Mouse (Mus musculus) ES-E14 (cell line): ENCODE results near the gene Iqgap2.

ENCODE experiments used
- CHD2 ChIP-seq: IDR thresholded peaks from 2 replicates; pipeline ENCODE4 v1.6.1; 2014; ENCODE audit warnings: mild to moderate bottlenecking, low read depth, low read length, inconsistent platforms
- HCFC1 ChIP-seq: IDR thresholded peaks from 2 replicates; pipeline ENCODE4 v1.6.1; 2012; ENCODE audit warnings: low read length, inconsistent platforms, borderline replicate concordance; ENCODE audit not compliant: insufficient read depth
- MAFK ChIP-seq: IDR thresholded peaks from 2 replicates; pipeline ENCODE4 v1.6.1; 2014; ENCODE audit warnings: mild to moderate bottlenecking, low read depth, low read length, inconsistent platforms; ENCODE audit not compliant: insufficient read depth
- ZC3H11A ChIP-seq: IDR thresholded peaks from 2 replicates; pipeline ENCODE4 v1.6.1; 2012; ENCODE audit warnings: low read depth, mild to moderate bottlenecking, inconsistent platforms, low read length, borderline replicate concordance
- ZNF384 ChIP-seq: IDR thresholded peaks from 2 replicates; pipeline ENCODE4 v1.6.1; 2012; ENCODE audit warnings: low read depth, low read length, inconsistent platforms

GRCm38 (mm10) chr13:95712054-95712453 lies 179.7 kb downstream of the Iqgap2 start:
- TF ChIP-seq ZC3H11A, result no peak
- no peak for TF ChIP-seq HCFC1
- no peak for TF ChIP-seq CHD2
- TF ChIP-seq MAFK, result no peak
- no peak for TF ChIP-seq ZNF384
